Mouse (Mus musculus) brain, embryonic 14.5 days (tissue): ENCODE measurements at regions not wholly inside any gene's neighbourhood (a gene's known extent, or its start where the extent isn't known, plus 50 kb on each side); places are given as distances from the start of the nearest gene placed in this dataset.

Experiments used
- CTCF ChIP-seq: fragments of 200-500 bp; IDR thresholded peaks from 2 replicates; pipeline ENCODE4 v1.5.1; 2012; ENCODE audit warnings: inconsistent platforms, mild to moderate bottlenecking, moderate library complexity, borderline replicate concordance; ENCODE audit not compliant: insufficient read depth, insufficient read length; ENCODE audit errors: extremely low read depth
- POLR2A ChIP-seq: fragments of 200-500 bp; IDR thresholded peaks from 2 replicates; pipeline ENCODE4 v1.6.1; 2012; ENCODE audit warnings: mild to moderate bottlenecking, inconsistent platforms, borderline replicate concordance; ENCODE audit not compliant: poor library complexity, insufficient read depth, insufficient read length, severe bottlenecking; ENCODE audit errors: extremely low read depth

- TF ChIP-seq POLR2A (no peak), CTCF (no peak)
These were observed 83.4 kb upstream of the 1700021F07Rik start for GRCm38 (mm10) chr2:173439031-173439430.
